Mouse (Mus musculus) right cerebral cortex, postnatal 25 days (tissue): ENCODE measurements around the gene 4930470P17Rik.
A peak's percentile ranks its signal among the peaks of the same experiment; 100 is the strongest.
"Not testable (repeated sequence)": the region's sequence is repeated elsewhere in the genome, so short reads cannot be mapped to it uniquely, and the experiment has no call there.

Source experiments
- DNase-seq: peaks from one replicate; pipeline ENCODE4 v3.0.0; 2022

4930470P17Rik gene

GRCm38 (mm10) chr2:170601917-170602316, at the start of gene 4930470P17Rik:
Gene 4930470P17Rik, minus strand, starts transcription at chr2:170602017.
- DNase-seq, result no peak

GRCm38 (mm10) chr2:170651483-170651882, 49.7 kb upstream of the 4930470P17Rik start:
- no peak for DNase-seq

DNA sequence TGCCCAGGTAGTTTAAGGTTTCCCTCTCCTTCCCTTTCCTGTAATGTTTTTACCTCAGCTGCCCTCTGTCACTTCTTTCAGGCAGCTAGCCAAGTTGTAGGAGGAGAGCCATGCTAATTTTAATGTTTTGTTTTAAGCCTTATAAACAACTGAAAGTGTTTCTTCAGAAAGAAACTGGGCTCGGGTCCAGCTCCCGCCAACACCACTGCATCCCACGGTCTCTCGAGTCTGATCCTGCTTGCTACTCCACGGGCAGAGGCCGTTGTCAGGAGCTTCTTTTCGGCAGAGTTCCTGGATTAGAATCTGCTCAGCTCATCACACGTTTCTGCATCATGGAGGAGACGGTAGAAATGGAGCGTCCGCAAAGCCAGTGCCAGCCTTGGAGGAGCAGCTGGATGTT, 46.7 kb upstream of the 4930470P17Rik start:
- DNase-seq, result peak; percentile 41

DNA sequence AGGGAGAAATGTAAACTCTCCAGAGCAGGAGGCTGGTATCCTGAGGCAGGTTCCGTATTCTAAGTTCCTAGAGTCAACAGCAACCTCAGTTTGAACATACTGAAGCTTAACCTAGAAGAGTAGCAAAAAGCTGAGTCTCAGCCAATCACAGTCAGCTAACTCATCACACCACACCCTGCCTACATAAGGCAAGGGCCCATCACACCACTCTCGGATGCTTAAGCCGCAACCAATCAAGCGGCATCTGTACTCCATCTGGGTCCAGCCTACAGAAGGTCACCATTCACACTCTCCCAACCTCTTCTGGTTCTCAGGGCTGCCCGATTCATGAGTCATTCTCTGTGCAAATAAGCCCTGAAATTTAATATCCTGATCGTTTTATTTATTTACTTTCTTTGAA, 44.4 kb upstream of the 4930470P17Rik start:
- DNase-seq, result no peak

- no peak for DNase-seq
These were observed 40.6 kb upstream of the 4930470P17Rik start for GRCm38 (mm10) chr2:170642338-170642806.

DNA sequence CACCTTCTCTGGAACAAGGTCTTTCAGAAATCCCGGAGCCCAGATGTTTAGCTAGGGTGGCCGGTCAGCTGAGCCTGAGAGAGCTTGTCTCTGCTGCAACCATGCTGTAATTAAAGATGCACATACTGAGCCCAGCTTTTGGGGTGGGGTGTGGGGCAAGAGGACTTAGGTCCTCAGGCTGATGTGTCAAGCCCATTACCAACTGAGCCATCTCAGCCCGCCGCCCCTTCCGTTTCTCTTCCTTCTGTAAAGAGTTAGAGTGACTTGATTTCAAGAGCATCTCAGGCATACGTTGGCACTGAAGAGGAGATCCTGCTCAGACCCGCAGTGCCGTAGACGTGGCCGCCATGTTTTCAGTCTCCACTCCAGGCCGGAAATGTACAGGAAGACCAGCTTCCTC, 38.5 kb upstream of the 4930470P17Rik start:
- DNase-seq, result no peak

DNA sequence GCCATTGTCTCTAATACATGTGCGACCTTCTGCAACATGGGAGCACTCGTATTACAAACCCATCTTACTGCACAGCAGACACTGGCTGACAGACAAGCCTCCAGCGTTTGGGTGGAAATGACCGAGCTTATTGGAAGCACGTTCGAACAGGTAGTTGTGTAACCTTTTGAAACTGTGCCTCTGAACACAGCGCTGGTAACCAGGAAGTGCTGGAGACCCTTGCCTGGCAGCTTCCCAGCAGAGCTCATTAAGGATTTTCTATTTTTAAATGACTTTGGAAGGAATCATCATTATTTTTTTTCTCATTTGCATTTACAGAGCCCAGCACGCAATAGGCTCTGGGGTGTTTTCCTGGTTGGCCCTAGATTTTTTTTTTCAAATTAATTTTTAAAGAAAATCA, 36.9 kb upstream of the 4930470P17Rik start:
- DNase-seq, result no peak

DNA sequence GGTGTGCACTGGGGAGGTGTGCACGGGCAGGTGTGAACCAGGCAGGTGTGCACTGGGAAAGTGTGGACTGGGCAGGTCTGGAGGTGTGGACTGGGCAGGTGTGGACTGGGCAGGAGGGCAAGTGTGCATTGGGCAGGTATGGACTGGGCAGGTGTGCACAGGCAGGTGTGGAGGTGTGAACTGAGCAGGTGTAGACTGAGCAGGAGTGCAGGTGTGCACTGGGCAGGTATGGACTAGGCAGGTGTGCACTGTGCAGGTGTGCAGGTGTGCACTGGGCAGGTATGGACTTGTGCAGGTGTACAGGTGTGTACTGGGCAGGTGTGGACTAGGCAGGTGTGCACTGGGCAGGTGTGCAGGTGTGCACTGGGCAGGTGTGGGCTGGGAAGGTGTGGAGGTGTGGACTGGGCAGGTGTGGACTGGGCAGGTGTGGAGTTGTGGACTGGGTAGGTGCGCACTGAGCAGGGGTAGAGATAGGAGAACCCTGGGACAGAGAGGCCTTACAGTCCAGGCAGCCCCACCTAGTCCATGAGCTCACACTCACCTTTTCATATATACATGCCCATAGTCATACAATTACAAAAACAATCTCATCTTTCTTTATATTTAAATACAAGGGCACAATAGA, 31.3 kb upstream of the 4930470P17Rik start:
- DNase-seq, result no peak

- DNase-seq, result no peak
These were observed 30.6 kb upstream of the 4930470P17Rik start for GRCm38 (mm10) chr2:170632386-170632785.

- DNase-seq, result no peak
These were observed 29.6 kb upstream of the 4930470P17Rik start for GRCm38 (mm10) chr2:170631375-170631774.

GRCm38 (mm10) chr2:170630553-170630952, 28.7 kb upstream of the 4930470P17Rik start:
- no peak for DNase-seq

GRCm38 (mm10) chr2:170627991-170628390, 26.2 kb upstream of the 4930470P17Rik start:
- not testable (repeated sequence) for DNase-seq

GRCm38 (mm10) chr2:170624201-170624880, 22.5 kb upstream of the 4930470P17Rik start:
- not testable (repeated sequence) for DNase-seq

- no peak for DNase-seq
These were observed 21.2 kb upstream of the 4930470P17Rik start for GRCm38 (mm10) chr2:170622985-170623384.

GRCm38 (mm10) chr2:170618862-170619492, 17.2 kb upstream of the 4930470P17Rik start:
- peak; percentile 11 for DNase-seq

GRCm38 (mm10) chr2:170611794-170612193, 10.0 kb upstream of the 4930470P17Rik start:
- not testable (repeated sequence) for DNase-seq

DNA sequence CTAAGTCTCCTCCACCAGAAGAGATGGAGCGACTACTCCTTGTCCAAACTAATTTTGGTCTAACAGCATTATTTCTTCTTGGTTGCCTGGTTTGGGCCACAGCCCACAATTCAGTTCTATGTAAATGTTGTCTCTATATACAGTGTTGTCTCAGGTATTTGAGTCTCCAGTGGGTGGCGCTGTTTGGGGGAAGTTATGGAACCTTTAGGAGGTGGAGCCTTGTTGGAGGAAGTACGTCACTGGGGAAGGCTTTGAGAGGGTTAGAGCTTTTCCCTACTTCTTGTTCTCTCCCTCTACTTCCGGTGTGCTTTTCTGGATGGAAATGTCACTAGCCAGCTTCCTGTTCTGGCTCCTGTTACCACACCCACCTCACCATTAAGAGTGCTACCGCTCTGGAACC, 646 bp downstream of the 4930470P17Rik start:
- DNase-seq, result no peak

GRCm38 (mm10) chr2:170597586-170597985, 4.2 kb downstream of the 4930470P17Rik start:
- no peak for DNase-seq

DNA sequence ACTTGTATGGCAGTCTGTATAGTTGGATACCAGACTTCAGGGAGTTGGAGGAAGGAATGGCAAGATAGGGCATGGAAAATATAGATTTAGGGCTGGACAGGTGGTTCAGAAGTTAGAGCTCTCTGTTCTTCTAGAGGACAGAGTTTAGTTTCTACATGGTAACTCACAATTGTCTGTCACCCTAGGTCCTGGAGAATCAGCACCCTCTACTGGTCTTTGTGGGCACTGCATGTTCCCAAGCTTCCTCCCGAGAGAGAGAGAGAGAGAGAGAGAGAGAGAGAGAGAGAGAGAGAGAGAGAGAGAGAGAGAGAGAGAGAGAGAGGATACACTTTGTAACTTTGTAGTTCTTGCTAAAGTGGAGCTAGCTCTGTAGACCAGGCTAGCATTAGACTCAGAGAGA, 5.1 kb downstream of the 4930470P17Rik start:
- DNase-seq, result peak; percentile 57

GRCm38 (mm10) chr2:170592161-170592560, 9.7 kb downstream of the 4930470P17Rik start:
- DNase-seq, result no peak

- DNase-seq, result no peak
These were observed 13.4 kb downstream of the 4930470P17Rik start for GRCm38 (mm10) chr2:170588369-170588900.

DNA sequence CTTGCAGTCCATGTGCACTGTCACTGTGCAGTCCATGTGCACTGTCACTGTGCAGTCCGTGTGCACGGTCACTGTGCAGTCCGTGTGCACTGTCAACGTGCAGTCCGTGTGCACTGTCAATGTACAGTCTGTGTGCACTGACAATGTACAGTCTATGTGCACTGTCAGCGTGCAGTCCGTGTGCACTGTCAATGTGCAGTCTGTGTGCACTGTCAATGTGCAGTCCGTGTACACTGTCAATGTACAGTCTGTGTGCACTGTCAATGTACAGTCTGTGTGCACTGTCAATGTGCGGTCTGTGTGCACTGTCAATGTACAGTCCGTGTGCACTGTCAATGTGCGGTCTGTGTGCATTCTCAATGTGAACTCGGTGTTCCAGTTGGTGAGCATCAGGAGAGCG, 17.1 kb downstream of the 4930470P17Rik start:
- DNase-seq, result no peak

GRCm38 (mm10) chr2:170579551-170579950, 22.3 kb downstream of the 4930470P17Rik start:
- no peak for DNase-seq

DNA sequence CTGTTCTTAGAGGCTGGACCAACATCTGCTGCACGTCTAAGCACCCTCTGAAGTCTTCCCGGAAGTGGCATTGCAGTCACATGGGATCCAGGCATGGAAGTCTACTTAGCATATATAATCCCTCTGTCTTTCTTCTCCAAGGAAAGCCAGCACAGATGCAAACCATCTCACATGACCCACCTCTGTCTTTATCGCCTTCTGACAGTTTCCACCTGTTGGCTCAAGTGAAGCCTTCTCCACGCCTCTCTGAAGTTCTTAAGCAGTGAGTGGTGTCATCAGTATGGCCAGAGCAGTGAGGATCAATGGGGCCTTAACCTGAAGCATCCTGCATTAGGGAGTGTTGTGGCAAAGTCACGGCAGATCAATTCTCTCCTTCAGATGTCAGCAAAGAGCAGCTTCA, 23.2 kb downstream of the 4930470P17Rik start:
- no peak for DNase-seq
